Mouse (Mus musculus) thymus, adult 18-20 months (tissue): ENCODE data around the gene Prph.

Experiments
- DNase-seq, 2 experiments: peaks; one replicate each; pipeline ENCODE4 v3.0.0; 2022; ENCODE audit warnings: mixed read lengths in 2 of 2

Gene Prph

DNA sequence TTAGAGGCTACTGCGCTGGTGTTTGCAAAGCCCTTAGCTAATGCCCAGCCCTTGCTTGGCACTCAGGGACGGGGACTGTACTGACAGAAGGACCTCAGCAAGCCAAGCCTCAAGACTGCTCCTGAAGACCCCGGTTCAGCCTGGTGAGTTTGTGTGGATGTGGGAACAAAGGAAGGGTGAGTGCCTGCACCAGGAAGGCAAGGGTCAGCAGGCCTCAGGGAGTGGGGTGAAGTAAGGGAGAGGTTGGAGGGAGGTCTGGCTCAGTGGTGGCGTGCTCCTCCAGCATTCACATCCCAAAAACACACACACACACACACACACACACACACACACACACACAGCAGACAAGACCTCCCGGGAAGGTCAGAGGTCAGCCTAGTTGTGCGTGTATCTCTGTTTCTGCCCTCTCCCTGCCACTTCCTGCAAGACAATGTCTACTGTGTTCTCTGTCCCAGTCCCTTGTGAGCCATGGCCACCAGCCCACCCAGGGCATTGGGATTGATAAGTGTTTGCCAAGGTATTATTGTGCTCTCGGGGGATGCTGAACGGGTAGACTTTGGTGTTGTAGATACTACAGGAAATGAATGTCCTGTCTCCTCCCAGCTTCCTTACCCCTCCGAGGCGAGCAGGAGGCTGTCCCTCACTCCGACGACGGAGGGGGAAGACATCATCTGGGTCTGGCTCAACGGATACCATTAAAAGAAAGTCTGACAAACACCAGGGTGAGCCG, 23.4 kb downstream of the Prph start:
- no peak for DNase-seq

DNA sequence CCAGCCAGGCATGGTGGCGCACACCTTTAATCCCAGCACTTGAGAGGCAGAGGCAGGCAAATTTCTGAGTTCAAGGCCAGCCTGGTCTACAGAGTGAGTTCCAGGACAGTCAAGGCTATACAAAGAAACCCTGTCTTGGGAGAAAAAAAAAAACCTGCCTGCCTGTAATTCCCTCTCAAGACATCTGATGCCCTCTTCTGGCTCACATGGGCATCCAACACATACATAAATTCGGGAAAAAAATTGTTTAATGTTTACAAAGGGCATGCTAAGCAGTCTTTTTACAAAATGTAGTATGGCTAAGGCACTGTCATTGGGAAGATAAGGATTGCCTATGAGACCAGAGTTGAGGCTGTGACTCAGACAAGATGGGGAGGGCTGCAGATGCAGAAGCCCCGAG, 24.8 kb downstream of the Prph start:
- DNase-seq, result no peak

DNA sequence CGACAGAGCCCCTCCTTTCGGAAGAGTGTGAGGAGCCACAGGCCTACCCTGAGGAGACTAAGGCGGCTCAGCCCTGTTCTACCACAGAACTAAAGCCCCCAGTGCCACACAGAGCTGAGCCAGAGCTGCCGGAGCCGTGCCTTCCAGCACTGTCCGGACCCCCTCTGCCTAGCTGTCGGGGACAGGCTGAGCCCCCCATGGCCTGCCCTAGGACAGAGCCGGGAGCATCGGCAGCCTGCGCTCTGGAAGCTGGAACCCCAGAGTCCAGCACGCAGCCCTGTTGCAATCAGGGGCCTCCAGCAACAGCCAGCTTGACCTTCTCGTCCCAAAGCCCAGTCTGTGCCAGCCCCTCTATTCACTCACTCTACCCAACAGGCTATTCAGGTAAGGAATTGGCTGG, 27.3 kb downstream of the Prph start:
- DNase-seq, result no peak

DNA sequence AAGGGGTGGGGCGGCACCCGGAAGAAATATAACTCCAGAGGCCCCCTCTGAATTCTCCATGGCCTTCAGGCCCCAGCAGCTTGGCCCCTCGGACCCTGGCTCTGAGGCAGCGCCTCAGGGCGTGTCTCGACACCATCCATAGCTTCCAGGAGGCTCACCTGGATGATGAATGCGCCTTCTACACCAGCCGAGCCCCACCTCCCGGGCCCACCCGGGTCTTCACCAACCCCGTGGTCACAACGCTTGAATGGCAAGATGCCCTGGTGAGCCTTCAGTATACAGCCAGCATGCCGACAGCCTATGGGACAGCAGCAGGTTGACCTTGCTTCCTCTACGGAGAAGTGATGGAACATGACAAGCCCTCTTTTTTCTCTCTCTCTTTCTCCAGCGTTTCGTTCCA, 27.9 kb downstream of the Prph start:
- DNase-seq, result no peak

DNA sequence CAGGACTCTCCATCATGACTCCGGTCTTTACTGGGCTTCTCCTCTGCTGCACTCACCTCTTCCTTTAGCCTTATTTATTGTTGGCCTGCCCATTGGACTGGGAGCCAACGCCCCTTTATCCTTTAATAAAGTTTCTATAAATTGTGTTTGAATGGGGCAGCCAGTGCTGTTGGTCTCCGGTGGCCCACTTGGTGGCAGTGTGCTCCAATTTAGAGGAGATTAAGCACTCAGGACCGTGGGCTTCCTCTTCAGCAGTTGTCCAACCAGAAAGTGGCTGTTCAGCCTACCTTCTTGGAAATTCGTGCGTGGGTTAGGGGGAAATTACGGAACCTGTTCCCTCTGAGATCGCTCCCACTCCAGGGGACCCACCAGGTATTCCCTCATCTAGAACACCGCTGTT, 28.3 kb downstream of the Prph start:
- no peak for DNase-seq

DNA sequence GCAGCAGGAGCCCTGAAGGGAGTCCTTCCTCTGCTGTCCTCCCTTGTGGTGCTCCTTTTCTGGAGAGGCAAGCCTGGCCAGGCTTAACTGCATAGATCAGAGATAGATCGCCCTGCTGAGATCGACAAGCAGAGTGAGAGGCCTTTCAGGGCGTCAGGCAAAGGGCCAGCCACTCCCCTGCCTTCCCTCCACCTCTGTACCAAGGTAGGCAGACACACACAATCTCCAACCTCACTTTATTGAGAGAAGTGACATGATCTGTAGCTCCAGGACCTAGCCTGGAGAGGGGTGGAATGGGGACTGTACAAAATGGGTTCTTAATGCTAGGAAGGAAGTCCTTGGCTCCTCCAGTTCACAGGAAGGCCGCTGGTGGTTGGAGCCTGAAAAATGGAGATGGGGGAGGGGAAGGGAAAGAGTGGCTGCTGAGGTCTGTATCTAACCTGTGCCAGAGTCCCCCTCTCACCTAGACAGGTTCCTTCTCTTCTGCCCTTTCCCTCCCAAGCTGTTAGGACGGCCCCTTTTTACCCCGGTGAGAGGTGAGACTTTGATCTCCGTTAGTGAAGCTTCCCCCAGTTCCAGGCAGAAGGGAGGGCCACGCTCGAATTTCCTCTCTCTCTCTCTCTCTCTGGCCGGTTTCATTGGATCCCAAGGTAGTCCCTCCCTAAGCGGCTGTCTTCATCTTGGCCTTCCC, 29.0 kb downstream of the Prph start:
- DNase-seq, result no peak

DNA sequence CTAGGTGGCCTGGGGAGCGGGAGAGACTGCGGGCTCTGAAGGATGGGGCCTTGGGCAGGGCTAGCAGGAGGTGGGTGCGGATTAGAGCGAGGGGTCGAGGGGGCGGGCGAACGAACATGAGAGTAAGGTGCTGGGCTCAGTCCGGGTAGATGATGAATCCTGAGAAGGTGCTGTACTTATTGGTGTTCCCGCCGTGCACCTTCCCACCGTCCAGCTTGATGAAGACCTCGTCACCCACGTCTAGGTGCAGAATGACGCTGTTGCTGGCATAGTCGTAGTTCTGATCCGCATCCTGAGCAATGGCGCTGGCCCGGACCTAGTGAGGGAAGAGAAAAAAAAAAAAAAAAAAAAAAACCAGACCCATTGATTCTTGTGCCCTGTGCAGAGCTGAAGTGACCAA, 29.6 kb downstream of the Prph start:
- no peak for DNase-seq

DNA sequence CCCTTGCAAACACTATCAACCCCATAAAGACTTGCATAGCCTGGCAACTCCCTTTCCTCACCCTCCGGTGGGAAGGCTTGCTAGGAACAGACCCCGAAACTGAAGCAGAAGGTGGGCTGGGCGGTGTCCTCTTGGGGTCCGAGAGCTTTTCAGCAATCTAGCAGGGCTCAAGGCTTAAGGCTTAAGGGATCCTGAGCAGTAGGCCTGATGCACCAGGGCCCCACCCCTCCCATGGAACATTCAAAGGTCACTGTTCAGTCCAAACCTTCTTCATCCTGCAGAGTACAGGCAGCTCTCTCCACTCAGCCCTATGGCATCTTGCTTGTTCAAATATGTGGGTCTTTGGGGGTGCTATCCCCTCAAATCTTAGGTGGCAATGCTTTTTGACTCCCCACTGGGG, 31.0 kb downstream of the Prph start:
- DNase-seq, result no peak

DNA sequence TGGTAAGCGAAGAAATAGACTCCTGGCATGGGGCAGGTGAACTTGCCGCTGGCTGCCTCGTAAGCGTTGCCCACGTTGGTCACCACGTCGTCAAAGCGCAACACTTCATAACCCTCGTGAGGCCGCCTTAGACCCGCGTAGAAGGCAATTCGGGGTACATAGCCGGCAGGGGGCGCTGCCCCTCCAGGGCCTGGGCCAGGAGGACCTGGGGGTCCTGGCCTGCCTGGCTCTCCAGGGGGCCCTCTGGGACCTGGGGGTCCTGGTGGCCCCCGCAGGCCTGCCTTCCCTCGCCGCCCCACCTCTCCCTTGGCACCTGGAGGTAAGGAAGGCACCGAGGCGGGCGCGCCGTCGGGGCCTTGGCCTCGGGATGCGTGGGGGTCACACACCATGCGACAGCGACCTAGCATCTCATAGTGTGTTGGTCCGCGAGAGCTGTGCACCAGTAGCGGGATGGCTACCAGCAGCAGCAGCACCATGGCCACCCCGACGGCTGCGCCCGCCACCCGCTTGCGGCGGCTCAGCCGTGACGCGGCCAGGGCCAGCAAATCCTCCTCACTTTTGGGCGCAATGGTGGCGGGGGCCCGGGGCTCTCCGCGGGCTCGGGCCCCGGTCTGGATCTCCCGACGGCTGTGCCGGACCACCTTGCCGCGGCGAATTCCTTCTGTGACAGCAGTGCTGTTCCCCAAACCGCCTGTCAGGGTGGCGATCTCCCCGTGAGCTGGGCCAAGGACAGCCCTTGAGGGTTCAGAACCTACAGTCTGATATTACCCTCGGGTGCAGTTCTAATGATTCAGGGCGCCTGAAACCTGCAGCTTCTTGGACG, 32.5 kb downstream of the Prph start, which contains the start of gene C1ql4:
TSS of gene C1ql4 (minus strand) at position 565 of the 823 bp plus-strand sequence.
- DNase-seq, result no peak

DNA sequence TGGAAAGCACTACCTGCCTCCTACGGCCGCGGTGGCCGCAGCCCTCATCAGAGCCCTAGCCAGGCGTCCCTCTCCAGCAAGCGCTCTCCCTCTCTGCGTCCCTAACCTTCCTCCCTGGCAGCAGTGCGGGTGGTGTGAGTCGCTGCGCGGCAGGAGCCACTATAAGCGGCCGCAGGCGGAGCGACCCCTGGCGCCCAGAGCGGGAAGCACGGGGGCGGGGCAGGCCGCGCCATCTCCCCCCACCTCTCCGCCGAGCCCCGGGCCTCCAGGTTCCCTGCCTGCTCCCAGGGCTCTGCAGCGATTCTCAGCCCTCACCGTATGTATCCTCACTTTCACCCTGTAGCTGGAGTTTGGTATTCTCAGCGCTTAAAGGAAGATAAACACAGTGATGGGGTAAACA, 33.3 kb downstream of the Prph start:
- DNase-seq, result peak; percentile 40 to 47

DNA sequence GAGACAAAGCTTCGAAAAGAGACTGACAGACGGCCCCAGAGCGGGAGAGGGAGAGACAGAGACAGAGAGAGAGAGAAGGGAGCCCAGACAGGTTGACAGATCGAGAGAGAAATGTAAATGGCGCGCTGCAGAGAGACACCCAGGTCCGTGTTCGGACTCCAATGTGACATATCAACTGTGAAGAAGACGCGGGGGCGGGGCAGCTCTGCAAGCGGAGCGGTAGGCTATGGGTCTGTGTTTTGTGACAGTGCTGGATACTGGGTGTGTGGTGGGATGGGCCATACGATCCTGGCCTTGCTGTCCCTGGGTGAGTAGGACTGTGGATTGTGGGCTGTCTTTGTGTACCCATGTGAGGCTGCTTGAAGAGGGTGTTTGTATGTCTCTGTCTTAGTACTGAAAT, 34.1 kb downstream of the Prph start:
- DNase-seq, result no peak

DNA sequence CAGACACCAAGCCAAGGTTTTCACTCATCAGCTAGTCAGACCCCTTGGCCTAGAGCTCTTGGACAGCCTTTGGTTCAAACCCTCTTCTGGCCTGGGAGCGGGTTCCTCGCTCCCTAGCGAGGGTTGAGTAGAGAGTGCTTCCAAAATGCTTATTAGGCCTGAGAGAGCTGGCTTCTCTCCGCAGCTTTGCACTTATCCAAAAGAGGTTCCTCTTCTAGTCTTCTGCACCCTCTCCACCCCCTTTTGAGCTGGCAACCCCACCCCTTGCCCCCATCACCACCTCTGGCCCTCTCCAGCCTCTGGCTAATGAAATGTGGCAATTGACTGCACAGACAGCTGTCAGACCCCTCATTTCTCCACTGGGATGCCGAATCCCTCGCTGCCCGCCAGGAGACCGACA, 37.9 kb downstream of the Prph start, which contains the start of gene Dnajc22:
TSS of gene Dnajc22 (plus strand) at position 301 of the 400 bp plus-strand sequence.
- no peak for DNase-seq

DNA sequence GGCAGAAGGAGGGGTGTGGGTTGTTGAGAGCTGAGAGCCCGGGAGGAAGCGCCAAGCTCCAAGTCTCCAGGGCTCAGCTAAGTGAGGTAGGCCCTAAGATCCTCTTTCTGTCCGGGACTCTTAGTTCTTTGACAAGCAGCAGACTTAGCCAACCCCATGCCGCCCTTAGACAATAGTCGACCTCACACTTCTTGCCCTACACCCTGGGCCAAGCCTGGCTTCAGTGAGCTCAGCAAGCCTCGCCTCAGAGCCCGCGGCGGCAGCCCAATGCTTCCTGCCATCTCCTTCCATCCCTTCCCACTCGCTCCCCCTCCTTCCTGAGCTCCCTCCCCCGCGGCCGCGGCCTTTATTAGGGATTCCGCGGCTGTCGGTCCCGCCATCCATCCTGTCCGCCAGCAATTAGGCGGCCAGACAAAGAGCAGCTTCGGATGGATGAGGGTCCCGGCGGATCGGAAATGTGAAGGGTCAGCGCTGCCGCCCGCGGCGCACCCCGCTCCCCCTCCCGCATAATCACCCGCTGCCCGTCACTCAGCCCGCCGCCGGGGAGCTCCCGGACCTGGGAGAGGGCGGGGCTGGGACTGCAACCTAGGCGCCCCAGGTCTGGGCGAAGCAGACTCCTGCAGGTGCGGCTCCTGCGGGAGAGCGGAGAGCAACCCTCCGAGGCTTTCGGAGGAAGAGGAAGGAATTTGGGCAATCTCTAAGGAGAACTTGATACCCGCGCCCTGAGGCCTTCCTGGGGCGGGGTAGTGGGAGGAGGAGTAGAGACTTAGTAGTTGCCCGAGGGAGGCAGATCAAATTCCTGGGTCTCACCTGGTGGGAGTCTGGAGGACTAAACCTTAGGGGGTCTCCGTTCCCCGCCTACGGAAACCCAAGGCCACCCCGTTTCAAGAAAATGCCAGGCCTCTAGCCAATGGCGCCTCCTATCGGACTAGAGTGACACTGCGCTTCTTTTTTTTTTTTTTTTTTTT, 38.6 kb downstream of the Prph start:
- DNase-seq, result no peak

DNA sequence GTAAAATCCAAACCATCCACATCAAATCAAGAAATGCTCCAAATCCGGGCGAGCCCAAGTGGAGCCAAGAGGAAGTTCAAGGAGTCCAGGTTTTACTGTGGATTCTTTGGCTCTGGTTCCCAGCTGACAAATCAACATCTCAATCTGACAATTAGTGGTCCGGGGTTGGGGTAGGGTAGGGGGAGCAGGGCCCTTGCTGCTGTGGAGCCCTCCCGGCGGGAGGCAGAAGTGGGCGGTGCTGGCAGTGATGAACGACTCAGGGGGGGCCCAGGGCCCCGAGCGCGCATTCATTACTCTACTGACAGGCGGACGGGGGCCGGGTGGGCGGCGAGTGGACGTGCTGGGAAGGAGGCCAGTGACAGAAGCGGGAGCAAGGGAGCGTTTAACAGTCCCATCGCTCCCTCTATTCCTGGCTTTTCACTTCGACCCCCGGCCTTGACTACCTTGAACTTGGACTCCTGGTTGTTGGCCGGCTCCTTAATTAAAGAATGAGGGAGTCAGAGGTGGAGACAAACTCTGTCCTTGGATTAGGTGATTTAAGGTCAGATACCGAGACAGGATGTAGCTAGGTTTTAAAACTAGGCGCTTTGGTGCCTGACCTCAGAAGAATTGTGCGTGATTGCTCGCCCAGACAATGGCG, 39.8 kb downstream of the Prph start:
- no peak for DNase-seq

DNA sequence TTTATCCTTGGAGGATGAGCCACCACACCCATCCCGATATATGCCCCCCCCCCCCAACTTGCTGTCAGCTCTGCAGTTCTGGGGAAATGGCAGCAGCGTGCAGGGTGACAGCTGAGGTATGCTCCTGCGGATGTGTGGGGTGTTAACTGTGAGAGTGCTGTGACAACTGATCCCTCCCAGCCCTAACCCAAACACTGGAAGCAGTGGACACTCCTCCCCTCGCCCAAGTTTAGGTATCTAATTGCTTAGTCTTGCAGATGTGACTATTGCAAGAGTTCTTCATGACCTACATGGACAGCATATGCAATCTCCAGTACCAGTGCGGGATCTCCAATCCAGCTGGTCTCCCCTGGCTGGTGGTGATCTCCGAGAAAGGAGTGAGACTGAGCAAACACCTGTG, 40.4 kb downstream of the Prph start:
- no peak for DNase-seq

DNA sequence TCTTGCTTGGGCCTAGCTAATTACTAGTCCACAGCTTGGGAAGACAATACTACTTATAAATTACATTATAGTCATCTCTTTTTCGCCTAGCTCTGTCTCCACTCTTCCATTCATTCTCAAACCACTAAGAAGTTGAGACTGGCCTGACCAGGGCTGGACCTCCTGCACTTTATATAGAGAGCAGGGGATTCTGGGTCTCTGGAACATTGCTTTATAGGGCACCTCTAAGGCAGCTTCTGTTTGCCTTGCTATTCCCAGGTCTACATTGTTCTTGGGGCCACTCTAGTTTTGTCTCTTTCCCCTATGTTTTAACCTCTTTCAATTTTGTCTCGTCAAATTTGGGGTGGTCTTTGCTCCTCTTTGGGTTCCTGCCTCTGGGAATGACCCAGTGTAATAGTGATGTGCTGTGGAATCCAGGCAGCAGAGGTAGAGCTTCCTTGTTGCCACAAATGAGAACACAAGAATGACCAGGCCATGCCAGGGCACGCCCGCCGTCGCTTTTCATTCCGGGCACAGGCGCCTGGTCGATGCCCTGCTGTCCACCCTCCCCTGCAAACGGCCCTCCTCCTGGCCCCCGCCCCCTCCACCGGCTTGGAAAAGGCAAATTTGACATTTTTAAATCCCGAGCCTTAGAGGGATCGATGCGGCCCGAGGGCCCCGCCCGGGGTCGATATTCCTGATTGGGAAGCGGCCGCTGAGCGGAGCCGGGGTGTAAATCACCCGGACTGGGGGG, 41.3 kb downstream of the Prph start:
- no peak for DNase-seq

DNA sequence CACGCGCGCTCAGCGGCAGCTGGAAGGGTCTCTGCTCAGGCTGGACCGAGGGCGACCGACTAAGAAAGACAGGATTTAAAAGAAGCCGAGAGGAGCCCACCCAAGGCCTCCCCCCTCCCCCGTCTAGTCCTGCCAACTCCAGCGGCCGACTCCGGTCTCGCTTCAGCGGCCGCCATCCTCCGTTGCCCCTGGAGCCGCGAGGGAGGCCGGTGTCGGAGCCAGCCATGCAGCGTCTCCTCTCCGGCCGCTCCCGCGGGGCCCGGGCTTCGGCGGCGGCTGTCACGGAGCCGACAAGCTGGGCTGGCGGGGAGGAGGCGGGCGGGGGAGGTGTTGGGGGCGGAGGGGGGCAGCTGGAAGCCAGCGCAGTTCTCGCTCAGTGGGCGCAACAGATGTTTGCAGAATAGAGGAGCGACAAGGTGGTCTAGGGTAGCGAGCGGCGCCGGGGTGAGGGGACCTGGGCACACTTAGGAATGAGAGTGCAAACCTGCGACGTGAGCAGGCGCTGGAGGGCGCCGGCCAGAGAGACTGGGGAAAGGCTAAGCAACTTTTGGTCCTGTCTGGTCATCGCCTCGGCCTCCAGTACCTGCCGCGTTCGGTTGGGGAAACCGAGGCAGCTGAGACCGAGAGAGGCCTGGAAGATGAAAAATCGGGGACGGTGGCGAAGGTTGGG, 42.0 kb downstream of the Prph start:
- DNase-seq, result no peak

DNA sequence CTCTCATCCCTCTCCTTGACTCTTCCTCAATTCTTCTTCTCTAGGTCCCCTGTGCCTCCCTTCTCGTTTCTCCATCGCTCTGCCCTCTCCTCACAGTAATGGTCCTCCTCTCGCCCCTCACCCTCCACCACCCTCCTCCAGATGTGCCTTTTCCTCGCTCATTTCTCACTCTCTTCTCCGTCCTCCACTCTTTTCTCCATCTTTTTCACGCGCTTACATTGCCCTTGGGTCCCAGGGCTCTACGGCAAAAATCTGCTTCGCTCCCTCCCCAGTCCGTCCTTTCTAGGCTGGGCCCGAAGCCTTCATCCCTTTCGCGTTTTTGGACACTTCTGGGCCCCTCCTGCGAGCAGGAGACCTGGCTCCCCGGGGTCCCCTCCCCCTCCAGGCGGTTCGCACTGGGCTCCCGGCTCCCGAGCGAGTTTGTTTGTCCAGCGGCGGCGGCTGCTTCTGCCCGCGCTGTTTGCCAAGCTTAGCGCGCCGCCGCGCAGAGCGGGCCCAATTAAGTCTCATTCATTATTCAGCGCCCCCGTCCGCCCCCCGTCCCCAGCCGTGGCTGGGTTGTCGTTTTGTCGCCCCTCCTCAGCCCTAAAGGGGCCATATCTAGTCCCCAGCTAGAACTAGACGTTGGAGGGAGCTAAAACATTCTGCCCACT, 43.0 kb downstream of the Prph start:
- DNase-seq, result no peak

DNA sequence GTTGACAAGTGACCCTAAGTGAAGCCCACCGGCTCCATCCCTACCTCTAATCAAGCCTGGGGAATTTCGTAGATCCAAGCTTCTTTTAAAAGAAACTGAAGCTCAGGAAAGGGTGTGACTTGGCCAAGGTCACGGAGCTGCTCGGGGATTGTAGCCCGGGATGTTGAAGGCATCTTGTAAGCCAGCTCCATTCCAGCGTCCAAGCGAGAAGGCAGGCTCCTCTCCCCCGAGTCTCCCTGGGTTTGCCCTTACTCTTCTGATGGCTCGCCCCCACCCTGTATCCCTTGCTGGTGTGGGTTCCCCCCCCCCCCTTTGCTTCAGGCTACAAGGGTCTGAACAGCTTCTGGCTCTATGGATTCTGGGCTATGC, 43.5 kb downstream of the Prph start:
- no peak for DNase-seq

DNA sequence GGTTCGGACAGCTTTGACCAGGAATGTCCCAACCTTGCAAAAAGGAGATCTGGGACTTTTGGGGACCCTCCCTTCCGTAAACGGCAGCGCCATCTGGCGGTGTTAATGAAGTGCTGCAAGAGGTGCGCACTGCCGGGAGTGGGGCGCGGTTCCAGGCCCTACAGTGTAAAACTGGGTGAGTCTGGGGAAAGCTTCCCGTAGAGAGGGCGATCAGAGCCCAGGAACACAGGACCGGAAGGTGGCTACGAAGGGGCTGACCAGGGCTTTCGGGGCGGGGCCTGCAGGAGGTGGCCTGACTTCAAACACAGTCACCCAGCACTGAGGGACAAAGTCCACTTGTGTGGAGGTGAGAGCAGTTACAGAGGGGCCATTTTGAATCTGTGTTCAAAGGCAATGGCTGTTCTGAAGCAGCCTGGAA, 44.2 kb downstream of the Prph start:
- no peak for DNase-seq
